Mouse (Mus musculus) CH12.LX (cell line): ENCODE results near the gene Tex261.
A peak's percentile ranks its signal among the peaks of the same experiment; 100 is the strongest.

Experiments used
- BHLHE40 ChIP-seq: IDR thresholded peaks from 2 replicates; pipeline ENCODE4 v1.6.1; 2011; ENCODE audit warnings: mild to moderate bottlenecking, low read depth, low read length, improper control_type of control experiment
- CTCF ChIP-seq, 2 experiments: IDR thresholded peaks in 1 of 2; conservative IDR thresholded peaks in 1 of 2; 2 replicates each; pipeline ENCODE4 v1.5.1; 2011 to 2012; ENCODE audit warnings: low read depth in 2 of 2, low read length in 2 of 2, improper control_type of control experiment in 1 of 2, inconsistent platforms in 1 of 2, mild to moderate bottlenecking in 1 of 2, moderate library complexity in 1 of 2
- EP300 ChIP-seq: IDR thresholded peaks from 2 replicates; pipeline ENCODE4 v1.6.1; 2011; ENCODE audit warnings: low read length, improper control_type of control experiment
- NELFE ChIP-seq: IDR thresholded peaks from 2 replicates; pipeline ENCODE4 v1.6.1; 2011; ENCODE audit warnings: low read depth, low read length, improper control_type of control experiment
- NRF1 ChIP-seq: IDR thresholded peaks from 2 replicates; pipeline ENCODE4 v1.6.1; 2014; ENCODE audit warnings: low read depth, mild to moderate bottlenecking, inconsistent platforms, low read length, improper control_type of control experiment, moderate library complexity
- POLR2A ChIP-seq: IDR thresholded peaks from 2 replicates; pipeline ENCODE4 v1.6.1; 2011; ENCODE audit warnings: low read depth, mild to moderate bottlenecking, improper control_type of control experiment, low read length

DNA sequence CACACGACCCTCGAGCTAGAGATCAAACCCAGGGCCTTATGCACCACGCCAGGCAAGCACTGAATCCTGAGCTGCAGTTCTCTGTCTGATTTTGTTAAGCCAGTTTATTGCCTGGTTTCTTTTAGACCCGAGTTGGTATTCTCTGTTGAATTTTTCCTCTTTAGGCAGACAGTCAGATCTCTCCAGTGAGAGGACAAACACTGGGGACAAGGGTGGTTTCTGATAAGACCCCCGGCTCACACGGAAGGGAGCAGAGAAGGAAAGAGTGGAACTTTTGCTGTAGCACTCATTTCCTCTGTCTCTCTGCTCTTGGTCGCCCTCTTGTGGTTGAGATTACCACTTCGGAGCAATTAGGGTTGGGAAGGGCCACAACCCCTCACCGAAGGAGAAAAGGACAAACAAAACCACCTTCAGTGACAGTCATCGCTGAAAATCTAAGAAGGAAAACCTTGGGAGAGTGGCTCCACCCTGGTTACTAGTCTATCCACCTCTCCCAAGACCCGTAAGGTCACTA lies 25.4 kb downstream of the Tex261 start:
- TF ChIP-seq EP300: no peak
- no peak for TF ChIP-seq POLR2A
- no peak for TF ChIP-seq BHLHE40
- no peak for TF ChIP-seq NELFE
- TF ChIP-seq NRF1: no peak
- TF ChIP-seq CTCF (conservative IDR thresholded peaks at IDR 0.05 in 1 of 2, IDR thresholded peaks at IDR 0.05 in 1 of 2; ENCODE audit: low read depth in 2 of 2, low read length in 2 of 2): peak; percentile 66 to 80
